27 mouse cellular contexts compared by ENCODE assay signal in genomic region chr9:98663011-98663410, GRCm38 (mm10).
DNase-seq lines count a peak whose midpoint lies in the region; ATAC-seq lines count a peak whose summit lies in the region.
"Had no signal": no experiment of that assay in that cellular context is flagged by ENCODE, and none has a peak within 500 bp of the region (broad histone marks: within the 10 kb centered on the region; RNA-seq: fewer than 3 reads in every experiment).

No protein-coding gene starts in this region.

- no peaks in the 10 kb centered on the region for H3K9me3 ChIP-seq in embryonic facial prominence, embryonic 10.5 days
- H3K9me3 ChIP-seq in embryonic facial prominence, embryonic 13.5 days: no peaks in the 10 kb centered on the region
- H3K9me3 ChIP-seq: forebrain, embryonic 10.5 days; heart, embryonic 15.5 days had no signal

- H3K9ac ChIP-seq in embryonic facial prominence, embryonic 13.5 days: no peak overlapping the region
- H3K9ac ChIP-seq: forebrain, postnatal 0 days; heart, embryonic 12.5 days; heart, embryonic 15.5 days; hindbrain, embryonic 14.5 days had no signal

- H3K27me3 ChIP-seq in embryonic facial prominence, embryonic 10.5 days (replicated peaks; ENCODE audit: low read depth, poor library complexity, severe bottlenecking): peaks cover 14% of the 10 kb centered on the region; the same call in 1 of the 2 replicates
- H3K27me3 ChIP-seq in embryonic facial prominence, embryonic 13.5 days: peaks cover 63% of the 10 kb centered on the region
- H3K27me3 ChIP-seq: heart, embryonic 15.5 days had no signal

- no peak overlapping the region for H3K4me2 ChIP-seq in embryonic facial prominence, embryonic 13.5 days
- H3K4me2 ChIP-seq: heart, embryonic 12.5 days; heart, embryonic 15.5 days; hindbrain, embryonic 14.5 days had no signal

- 54% methylated on average over 3 of the region's 3 CpGs for whole genome bisulfite sequencing in embryonic facial prominence, embryonic 10.5 days
- 37% methylated on average over 3 of the region's 3 CpGs for WGBS in embryonic facial prominence, embryonic 13.5 days

- no peak overlapping the region for H3K27ac ChIP-seq in embryonic facial prominence, embryonic 10.5 days (replicated peaks)
- H3K27ac ChIP-seq in embryonic facial prominence, embryonic 13.5 days: 0 out of 2 replicates have a peak overlapping the region, but pooled peaks have one; percentile 28
- H3K27ac ChIP-seq: forebrain, embryonic 10.5 days; heart, embryonic 15.5 days; hindbrain, embryonic 14.5 days had no signal

- H3K4me1 ChIP-seq in embryonic facial prominence, embryonic 10.5 days: peaks cover 22% of the 10 kb centered on the region
- 0 out of 2 replicates have a peak, but pooled peaks cover 3% of the 10 kb centered on the region for H3K4me1 ChIP-seq in embryonic facial prominence, embryonic 13.5 days
- H3K4me1 ChIP-seq: heart, embryonic 12.5 days; heart, embryonic 15.5 days had no signal

- H3K4me3 ChIP-seq in embryonic facial prominence, embryonic 10.5 days: no peak overlapping the region
- no peak overlapping the region for H3K4me3 ChIP-seq in embryonic facial prominence, embryonic 13.5 days
- H3K4me3 ChIP-seq: forebrain, embryonic 10.5 days; heart, embryonic 12.5 days; heart, embryonic 15.5 days had no signal

- peak; percentile 17 for DNase-seq in embryo, embryonic 10 days (ENCODE audit: low spot score)
- peak; percentile 35 for DNase-seq in embryo, embryonic 10.5 days (ENCODE audit: low spot score)
- peak; percentile 72 for DNase-seq in embryonic facial prominence, embryonic 10.5 days (ENCODE audit: low spot score)
- no peak for DNase-seq in T-cell, adult 2 months (ENCODE audit: low spot score)
- no peak for DNase-seq in heart, postnatal 10 days
- DNase-seq in left cerebral cortex, postnatal 10 days (ENCODE audit: extremely low spot score in 1 of 2, low spot score in 2 of 2): no peak
- DNase-seq: adrenal gland, adult 8-10 months; adrenal gland, postnatal 25 days; cerebellum, adult 18-20 months; cerebellum, adult 9-10 months; cerebellum, postnatal 14 days; forebrain, postnatal 0 days; gastrocnemius, postnatal 25 days; heart, adult 18-20 months; heart, postnatal 14 days; heart, postnatal 4 days; kidney, adult 2 months had no signal

- intact Hi-C loops in heart, postnatal 10 days (cut with DNase I): no loop called here
- intact Hi-C loops in left cerebral cortex, postnatal 10 days (cut with DNase I): no loop called here

- no peak for ATAC-seq in embryonic facial prominence, embryonic 13.5 days (ENCODE audit: insufficient number of reproducible peaks, insufficient read depth, low FRiP score, low TSS enrichment, low read depth)
- ATAC-seq in megakaryocyte-erythroid progenitor cell, adult 5-6 weeks (replicated peaks; ENCODE audit: low FRiP score, low TSS enrichment, poor library complexity, severe bottlenecking): no peak
- ATAC-seq: activated CD4-positive, CD25-positive, alpha-beta regulatory T cell, adult 4 months; CD4-positive, CD25-positive, alpha-beta regulatory T cell, adult 4 months; forebrain, embryonic 14.5 days; forebrain, postnatal 0 days; intestine, postnatal 0 days had no signal

- no peaks in the 10 kb centered on the region for H3K36me3 ChIP-seq in embryonic facial prominence, embryonic 10.5 days (replicated peaks)
- no peaks in the 10 kb centered on the region for H3K36me3 ChIP-seq in embryonic facial prominence, embryonic 13.5 days
- H3K36me3 ChIP-seq: forebrain, embryonic 10.5 days; heart, embryonic 12.5 days; heart, embryonic 15.5 days had no signal

Comparison
In these comparisons a context has a peak if more than half of its experiments do, and no peak if none do; other contexts are left out.
1. DNase-seq: peak in embryo, embryonic 10 days (single experiment), embryo, embryonic 10.5 days (single experiment) and embryonic facial prominence, embryonic 10.5 days (single experiment); none in T-cell, adult 2 months (single experiment), heart, postnatal 10 days (0 of 2) and left cerebral cortex, postnatal 10 days (0 of 2).